Mouse (Mus musculus): ENCODE measurements around the gene Ndufb4.
"Not testable (repeated sequence)": the region's sequence is repeated elsewhere in the genome, so short reads cannot be mapped to it uniquely, and the experiment has no call there.

The Ndufb4 gene

GRCm38 (mm10) chr16:37677586-37677985 lies 23.3 kb upstream of the Ndufb4 start:
- DNase-seq (ENCODE audit: low spot score in 2 of 2) = no peak

DNA sequence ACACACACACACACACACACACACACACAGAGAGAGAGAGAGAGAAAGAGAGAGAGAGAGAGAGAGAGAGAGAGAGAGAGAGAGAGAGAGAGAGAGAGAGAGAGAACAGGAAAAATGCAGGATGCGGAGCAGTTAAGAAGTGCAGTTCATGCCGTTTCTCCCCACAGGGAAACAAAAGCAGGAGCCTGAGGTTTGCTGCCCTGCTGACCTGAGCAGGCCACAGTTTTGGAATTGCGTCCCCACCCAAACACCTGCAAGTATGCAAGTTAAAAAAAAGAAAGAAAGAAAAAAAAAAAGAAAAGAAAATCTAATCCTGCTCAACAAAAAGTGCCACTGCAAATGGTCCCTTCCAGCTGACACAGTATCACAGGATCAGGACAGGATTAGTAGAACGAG lies 22.4 kb upstream of the Ndufb4 start:
- DNase-seq (ENCODE audit: low spot score in 2 of 2) = no peak

DNA sequence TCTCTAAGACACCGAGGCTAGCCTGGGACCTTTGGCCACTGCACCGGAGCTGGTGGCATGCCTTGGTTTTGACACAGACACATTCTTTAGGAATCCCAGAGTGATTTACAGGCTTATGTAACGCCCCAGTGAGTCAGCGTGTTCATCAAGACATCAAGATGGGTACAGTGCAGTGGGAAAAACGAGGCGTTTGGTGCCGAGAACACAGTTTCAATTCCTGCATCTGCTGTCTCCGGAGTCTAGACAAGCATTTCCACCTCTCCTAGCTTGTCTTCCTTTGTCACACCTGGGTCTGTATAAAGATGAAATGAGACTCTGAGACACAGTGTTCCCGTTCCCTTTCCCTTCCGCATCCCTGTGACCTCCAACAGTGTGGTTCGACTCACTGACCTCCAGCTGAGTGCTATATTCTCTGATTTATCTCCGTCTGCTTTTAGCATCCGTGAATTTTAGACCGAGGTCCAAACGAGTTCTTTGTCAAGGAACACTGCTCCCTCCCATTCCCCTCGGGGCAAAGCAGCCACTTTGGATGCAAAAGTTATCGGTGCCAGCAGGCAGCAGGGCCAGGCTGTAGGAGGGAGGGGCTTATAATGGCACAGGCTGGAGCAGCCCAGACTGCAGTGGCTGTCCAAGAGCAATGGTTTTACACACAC lies 21.9 kb upstream of the Ndufb4 start:
- DNase-seq (ENCODE audit: low spot score in 2 of 2) = no peak

DNA sequence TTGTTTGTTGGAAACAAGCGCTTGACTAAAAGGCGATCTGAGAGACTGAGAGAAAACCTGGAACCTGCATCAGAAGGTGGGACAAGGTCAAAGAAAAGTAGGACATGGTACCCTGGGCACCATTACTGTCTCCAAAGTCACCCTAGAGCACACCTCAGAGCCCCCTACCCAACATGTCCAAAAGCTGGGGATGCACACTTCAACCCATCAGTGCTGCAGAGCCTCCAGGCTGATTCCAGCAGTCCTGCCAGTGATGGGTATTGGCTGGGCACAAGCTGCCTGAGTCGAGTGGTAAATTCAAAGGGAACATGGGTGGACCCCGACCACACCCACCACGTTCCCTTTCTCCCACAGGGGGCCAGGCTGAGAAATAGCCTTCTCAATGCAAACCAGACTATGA lies 21.1 kb upstream of the Ndufb4 start:
- DNase-seq (ENCODE audit: low spot score in 2 of 2) = no peak

DNA sequence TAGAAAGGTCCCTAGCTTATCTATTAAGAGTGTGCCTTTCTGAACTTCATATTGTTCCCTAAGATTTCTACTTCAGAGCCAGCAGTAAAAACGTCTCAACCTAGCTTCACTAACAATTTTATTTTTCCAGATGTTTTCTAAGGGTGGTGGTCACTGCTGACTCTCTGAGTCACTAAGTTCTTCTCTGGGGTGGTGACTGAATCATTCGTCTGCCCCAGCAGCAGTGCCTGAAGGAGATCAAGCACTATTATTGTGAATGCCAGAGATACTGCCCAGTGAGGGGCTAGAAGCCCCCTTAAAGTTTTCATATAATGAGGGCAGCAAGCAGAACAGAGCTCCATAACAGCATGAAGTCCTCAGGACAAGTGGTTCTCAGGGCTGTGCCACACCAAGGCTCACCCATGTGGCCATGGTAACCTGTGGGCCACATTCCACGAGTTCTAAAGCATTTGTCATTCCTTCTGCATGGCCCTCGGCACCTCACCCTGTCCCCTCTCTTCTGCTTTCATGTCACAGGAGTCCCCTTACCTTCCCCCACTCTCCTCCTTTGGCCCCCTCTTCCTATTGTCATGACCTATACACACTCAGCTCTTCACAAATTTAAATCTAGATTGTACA lies 16.5 kb upstream of the Ndufb4 start:
- DNase-seq (ENCODE audit: low spot score in 2 of 2) = no peak

DNA sequence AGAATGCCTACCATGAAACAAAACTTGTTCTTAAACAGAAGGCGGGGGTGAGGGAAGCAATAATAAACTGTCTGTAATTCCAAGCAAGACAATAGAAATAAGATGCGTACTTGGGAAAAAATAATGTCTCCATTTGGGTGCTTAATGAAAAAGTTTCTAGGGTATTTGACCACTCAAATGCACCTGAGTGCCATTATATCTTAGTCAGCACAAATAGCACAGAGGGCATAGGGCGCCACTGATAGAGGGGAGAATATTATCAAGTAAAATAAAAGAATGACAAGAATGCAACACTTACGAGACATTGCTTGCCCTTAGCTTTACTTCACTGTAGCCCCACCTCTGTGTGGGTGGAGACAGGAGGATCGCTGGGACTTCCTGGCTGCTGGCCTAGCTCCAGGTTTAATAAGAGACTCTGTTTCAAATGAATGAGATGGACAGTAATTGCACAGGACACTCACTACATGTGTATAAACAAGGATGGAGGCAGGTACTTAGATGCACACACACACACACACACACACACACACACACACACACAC lies 11.2 kb upstream of the Ndufb4 start:
- DNase-seq (ENCODE audit: low spot score in 2 of 2) = no peak

DNA sequence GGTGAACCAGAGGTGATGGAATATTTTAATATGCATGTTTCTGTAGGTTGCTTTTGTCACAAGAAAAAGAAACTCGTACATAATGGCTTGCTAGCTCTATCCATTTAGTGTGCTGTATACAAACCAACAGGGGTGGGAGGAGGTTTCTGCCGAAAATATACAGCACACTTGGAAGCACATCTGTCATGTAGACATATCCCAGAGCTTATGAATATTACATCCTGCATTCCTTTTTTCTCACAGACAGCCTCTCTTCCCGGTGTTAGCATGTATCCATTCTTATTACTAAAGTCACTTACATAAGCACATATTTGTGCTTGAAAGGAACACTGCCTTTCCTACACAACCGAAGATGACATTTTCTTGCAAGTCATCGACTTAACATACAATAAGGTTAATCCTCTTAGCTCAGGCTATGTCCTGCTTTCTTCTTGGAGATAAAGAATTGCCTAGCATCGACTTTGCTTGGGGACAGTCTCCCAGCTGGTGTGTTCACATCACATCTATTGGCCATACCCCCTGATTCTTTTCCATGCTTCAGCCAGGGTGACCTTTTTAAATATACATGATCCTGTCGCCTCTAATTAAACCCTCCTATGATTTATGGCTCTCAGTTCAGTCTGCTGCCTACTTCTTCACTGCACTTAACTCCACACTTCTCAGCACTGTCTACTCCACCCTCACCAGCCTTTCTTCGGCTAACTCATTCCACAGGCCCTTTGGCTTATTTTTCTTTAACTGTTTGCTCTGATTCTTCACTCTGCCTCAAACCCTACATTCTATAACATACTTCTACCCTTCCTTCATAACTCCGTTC lies 9.6 kb upstream of the Ndufb4 start:
- no peak for DNase-seq (ENCODE audit: low spot score in 2 of 2)

- no peak for DNase-seq (ENCODE audit: low spot score in 2 of 2)
Observed at GRCm38 (mm10) chr16:37656796-37657195, 2.5 kb upstream of the Ndufb4 start.

DNA sequence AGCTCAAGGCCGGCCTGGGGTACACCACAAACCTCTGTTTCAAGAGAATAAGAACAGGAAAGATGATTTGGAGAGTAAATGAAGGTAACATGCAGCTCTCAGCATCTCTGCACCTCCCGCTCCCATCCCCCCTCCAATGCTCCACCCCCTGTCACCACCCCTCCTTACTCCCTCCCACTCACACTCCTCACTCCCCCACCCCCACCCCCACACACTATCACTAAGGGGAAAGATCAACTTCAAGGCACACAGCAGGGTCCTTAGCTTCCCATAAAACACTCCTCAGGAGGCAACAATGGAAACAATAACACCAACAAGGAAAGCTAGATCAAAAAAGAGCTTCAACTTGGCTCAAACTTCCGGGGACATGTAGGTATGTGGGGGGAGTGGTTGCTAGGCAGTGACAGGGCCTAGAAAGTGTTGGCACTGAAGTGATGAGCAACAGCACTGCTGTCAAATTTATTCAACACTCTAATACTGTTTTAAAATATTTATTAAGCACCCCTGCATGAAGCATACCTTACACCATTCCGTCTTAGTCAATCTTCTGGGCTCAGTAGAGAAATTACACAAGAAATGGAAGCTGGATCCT lies 1.6 kb upstream of the Ndufb4 start:
- no peak for DNase-seq (ENCODE audit: low spot score in 2 of 2)

GRCm38 (mm10) chr16:37654831-37655455 lies 690 bp upstream of the Ndufb4 start:
- DNase-seq (ENCODE audit: low spot score in 2 of 2) = no peak

- no peak for DNase-seq (ENCODE audit: low spot score in 2 of 2)
Observed at GRCm38 (mm10) chr16:37653058-37653457, 1.2 kb downstream of the Ndufb4 start.

DNA sequence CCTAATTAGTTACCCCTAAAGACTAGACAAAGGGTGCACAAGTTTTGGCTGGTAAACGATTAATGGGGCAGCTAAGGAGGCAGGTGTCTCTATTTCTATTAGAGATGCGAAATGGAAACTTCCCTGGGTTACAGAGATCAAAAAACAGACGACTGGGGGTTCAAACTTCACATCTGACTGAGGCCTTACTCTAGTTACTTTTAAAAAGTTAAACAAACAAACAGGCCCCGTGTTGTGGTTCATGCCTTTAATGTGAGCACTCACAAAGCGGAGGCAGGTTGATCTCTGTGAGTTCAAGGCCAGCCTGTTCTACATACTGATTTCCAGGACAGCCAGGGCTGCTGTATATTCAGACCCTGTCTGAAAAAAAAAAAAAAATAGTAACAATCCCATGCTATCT lies 1.6 kb downstream of the Ndufb4 start:
- no peak for DNase-seq (ENCODE audit: low spot score in 2 of 2)

GRCm38 (mm10) chr16:37651467-37651866 lies 2.8 kb downstream of the Ndufb4 start:
- no peak for DNase-seq (ENCODE audit: low spot score in 2 of 2)

DNA sequence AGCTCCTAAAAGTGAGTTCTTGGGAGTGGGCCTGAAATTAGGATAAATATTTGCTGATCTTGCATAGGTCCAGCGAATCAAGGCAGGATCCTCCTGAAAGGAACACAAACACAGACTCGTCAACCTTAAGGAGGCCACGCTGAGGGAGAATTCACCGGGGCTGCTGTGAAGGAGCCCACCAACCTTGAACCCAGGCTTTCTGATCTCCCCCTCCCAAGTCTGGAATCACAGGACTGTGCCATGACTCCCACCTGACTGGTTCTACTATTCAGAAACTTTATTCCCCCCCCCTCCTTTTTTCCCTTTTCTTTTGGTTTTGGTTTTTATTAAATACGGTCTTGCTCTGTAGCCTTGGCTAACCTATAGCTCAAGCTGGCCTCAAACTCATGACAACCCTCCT lies 5.2 kb downstream of the Ndufb4 start:
- DNase-seq (ENCODE audit: low spot score in 2 of 2) = no peak

DNA sequence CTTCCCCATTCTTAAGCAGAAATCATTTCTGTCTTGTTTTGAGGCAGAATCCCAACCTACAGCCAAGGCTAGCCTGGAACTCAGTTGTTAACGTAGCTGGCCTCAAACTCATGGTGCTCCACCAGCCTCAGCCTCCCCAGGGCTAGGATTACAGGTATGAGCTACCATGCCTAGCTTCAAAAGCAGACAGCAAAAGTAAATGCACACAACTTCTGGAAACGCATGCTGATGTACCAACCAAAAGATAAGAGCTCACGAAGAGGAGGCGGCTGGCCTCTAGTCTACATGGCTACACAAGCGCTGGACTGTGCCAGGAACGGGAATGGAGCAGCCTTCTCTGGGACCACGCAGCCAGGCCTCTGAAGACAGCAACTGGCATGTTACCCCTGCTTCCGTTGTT lies 6.3 kb downstream of the Ndufb4 start:
- no peak for DNase-seq (ENCODE audit: low spot score in 2 of 2)

GRCm38 (mm10) chr16:37647067-37647466 lies 7.2 kb downstream of the Ndufb4 start:
- no peak for DNase-seq (ENCODE audit: low spot score in 2 of 2)

DNA sequence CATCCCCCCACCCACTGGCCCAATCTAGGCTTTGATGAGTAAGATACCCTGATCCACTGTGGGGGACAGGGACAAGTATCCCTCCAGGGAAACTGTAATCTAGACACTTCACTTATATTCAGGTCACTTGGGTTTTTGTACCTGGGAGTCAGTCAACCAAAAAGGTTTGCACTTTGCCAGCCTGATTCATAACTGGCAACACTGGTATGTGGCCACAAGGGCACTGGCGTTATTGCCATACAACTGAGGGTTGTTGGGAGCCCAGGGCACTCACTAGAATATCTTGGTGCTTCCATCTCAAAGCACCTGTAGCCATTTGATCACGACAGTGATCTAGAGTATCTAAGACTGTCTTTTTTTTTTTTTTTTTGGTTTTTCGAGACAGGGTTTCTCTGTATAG lies 8.5 kb downstream of the Ndufb4 start:
- DNase-seq (ENCODE audit: low spot score in 2 of 2) = no peak

DNA sequence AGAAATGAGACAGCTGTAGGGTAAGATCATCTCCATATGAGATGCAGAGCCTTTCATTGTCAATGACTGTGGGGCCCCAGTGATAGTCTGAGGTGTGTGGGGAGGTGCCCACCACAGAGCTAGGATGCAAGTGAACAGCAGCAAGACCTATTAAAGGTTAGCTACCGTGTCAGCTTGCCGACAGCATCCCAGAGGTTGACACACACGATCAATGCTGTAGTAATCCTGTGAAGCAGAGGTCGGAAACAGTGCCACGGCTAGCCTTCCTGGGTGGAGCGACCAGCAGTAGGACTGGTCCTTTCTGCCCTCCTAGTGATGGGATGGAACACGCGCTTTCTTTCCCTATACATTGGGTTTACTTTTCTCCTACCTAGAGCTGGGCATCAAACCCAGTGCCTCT lies 9.0 kb downstream of the Ndufb4 start:
- DNase-seq (ENCODE audit: low spot score in 2 of 2) = no peak

GRCm38 (mm10) chr16:37644486-37644885 lies 9.8 kb downstream of the Ndufb4 start:
- no peak for DNase-seq (ENCODE audit: low spot score in 2 of 2)

- not testable (repeated sequence) for DNase-seq (ENCODE audit: low spot score in 2 of 2)
Observed at GRCm38 (mm10) chr16:37640522-37640921, 13.7 kb downstream of the Ndufb4 start.

GRCm38 (mm10) chr16:37637802-37638201 lies 16.5 kb downstream of the Ndufb4 start:
- DNase-seq (ENCODE audit: low spot score in 2 of 2) = no peak

DNA sequence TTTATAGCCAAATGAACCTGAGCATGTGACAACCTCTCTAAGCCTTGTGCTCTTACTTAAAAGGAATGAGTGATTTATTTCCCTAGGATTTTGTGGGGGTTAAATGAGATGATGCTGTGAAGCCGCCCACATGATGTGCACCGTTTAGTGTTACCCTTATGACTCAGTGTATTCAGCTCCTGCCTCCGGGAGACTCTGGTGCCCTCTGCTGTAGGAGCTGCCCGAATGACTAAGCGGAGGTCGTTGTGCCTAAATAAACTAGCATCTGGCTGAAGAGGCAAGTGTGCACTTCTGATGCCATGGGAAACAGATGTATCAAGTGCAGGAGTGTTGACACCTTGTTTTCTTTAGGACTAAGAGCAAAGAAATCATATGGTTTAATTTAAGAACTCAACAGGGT lies 18.1 kb downstream of the Ndufb4 start:
- DNase-seq (ENCODE audit: low spot score in 2 of 2) = peak in 1 of 2 experiments; percentile 19

All from heart, adult 9 months (tissue).